Mouse (Mus musculus) forebrain, embryonic 12.5 days (tissue): Measurements from ENCODE around the gene Mindy3. TPM values are rescaled to one million over a fixed set of nuclear protein-coding genes. Genes with fewer than 3 reads are reported as not detected.

ENCODE experiments used
- polyA plus RNA-seq: library from polyadenylated mRNA; unstranded; fragments of >200 nt; fragmentation: Nextera tagmentation; extraction: Ambion mirVana; gene quantifications from 2 replicates; pipeline ENCODE4 v1.2.1, GENCODE M21; 2016

Mindy3 gene
- polyA plus RNA-seq, 1 experiment from 2014 or later: 39.3 TPM

Other genes with a start within 250 kb of the Mindy3 start
- 3.8 and 4.8 TPM in 2 replicates for gene Itga8, start 117.5 kb downstream of the Mindy3 start, polyA plus RNA-seq